Mouse (Mus musculus): ENCODE results near the gene Fam126a. TPM values are rescaled to one million over a fixed set of nuclear protein-coding genes. Genes with fewer than 3 reads are reported as not detected.

The Fam126a gene
- polyA plus RNA-seq, 1 experiment from 2014 or later = 36.4 TPM

- H3K4me2 ChIP-seq = no peak overlapping the region
- H3K9me3 ChIP-seq = no peaks in the 10 kb centered on the region
- ATAC-seq (ENCODE audit: low FRiP score) = no peak
- H3K4me3 ChIP-seq = no peak overlapping the region
- no peak overlapping the region for H3K9ac ChIP-seq
- H3K36me3 ChIP-seq = no peaks in the 10 kb centered on the region
- no peak overlapping the region for H3K27ac ChIP-seq
- WGBS = 100% methylated on average over 1 of the region's 1 CpGs
- no peaks in the 10 kb centered on the region for H3K27me3 ChIP-seq
- peaks cover 37% of the 10 kb centered on the region for H3K4me1 ChIP-seq (replicated peaks)
Measured at GRCm38 (mm10) chr5:24016912-24017311, 13.6 kb downstream of the Fam126a start.

GRCm38 (mm10) chr5:24013338-24014003 is 17.0 kb downstream of the Fam126a start:
- no peak overlapping the region for H3K9ac ChIP-seq
- ATAC-seq (ENCODE audit: low FRiP score) = no peak
- no peaks in the 10 kb centered on the region for H3K27me3 ChIP-seq
- peaks cover 10% of the 10 kb centered on the region for H3K36me3 ChIP-seq
- H3K4me2 ChIP-seq = no peak overlapping the region
- no peak overlapping the region for H3K4me3 ChIP-seq
- H3K4me1 ChIP-seq (replicated peaks) = peaks cover 5% of the 10 kb centered on the region
- no peak overlapping the region for H3K27ac ChIP-seq
- WGBS = 74% methylated on average over 5 of the region's 5 CpGs
- H3K9me3 ChIP-seq = no peaks in the 10 kb centered on the region

- ATAC-seq (ENCODE audit: low FRiP score) = no peak
- Histone ChIP-seq H3K27me3 (no peaks in the 10 kb centered on the region), H3K4me2 (no peak overlapping the region), H3K9ac (no peak overlapping the region), H3K36me3 (peaks cover 18% of the 10 kb centered on the region), H3K9me3 (no peaks in the 10 kb centered on the region), H3K4me1 (replicated peaks) (peaks cover 6% of the 10 kb centered on the region), H3K4me3 (no peak overlapping the region), H3K27ac (no peak overlapping the region)
- 78% methylated on average over 1 of the region's 1 CpGs for WGBS
Measured at GRCm38 (mm10) chr5:23999083-23999671, 31.3 kb downstream of the Fam126a start.

- Histone ChIP-seq H3K4me2 (no peak overlapping the region), H3K4me1 (replicated peaks) (peaks cover 28% of the 10 kb centered on the region), H3K4me3 (no peak overlapping the region), H3K9ac (no peak overlapping the region), H3K27ac (no peak overlapping the region), H3K27me3 (no peaks in the 10 kb centered on the region), H3K36me3 (peaks cover 18% of the 10 kb centered on the region), H3K9me3 (no peaks in the 10 kb centered on the region)
- 76% methylated on average over 5 of the region's 5 CpGs for WGBS
- no peak for ATAC-seq (ENCODE audit: low FRiP score)
Measured at GRCm38 (mm10) chr5:23995951-23996350, 34.5 kb downstream of the Fam126a start.

- 95% methylated on average over 3 of the region's 3 CpGs for WGBS
- peaks cover 34% of the 10 kb centered on the region for H3K4me1 ChIP-seq (replicated peaks)
- no peak for ATAC-seq (ENCODE audit: low FRiP score)
- peaks cover 18% of the 10 kb centered on the region for H3K36me3 ChIP-seq
- H3K27ac ChIP-seq = no peak overlapping the region; the same call in 1 of the 2 replicates
- H3K9ac ChIP-seq = no peak overlapping the region
- H3K27me3 ChIP-seq = no peaks in the 10 kb centered on the region
- no peak overlapping the region for H3K4me3 ChIP-seq
- no peaks in the 10 kb centered on the region for H3K9me3 ChIP-seq
- no peak overlapping the region for H3K4me2 ChIP-seq
Measured at GRCm38 (mm10) chr5:23994929-23995328, 35.6 kb downstream of the Fam126a start.

- H3K27ac ChIP-seq = peak overlapping the region; percentile 85
- peaks cover 15% of the 10 kb centered on the region for H3K36me3 ChIP-seq
- ATAC-seq (ENCODE audit: low FRiP score) = no peak
- H3K4me2 ChIP-seq = no peak overlapping the region
- no peaks in the 10 kb centered on the region for H3K9me3 ChIP-seq
- no peaks in the 10 kb centered on the region for H3K27me3 ChIP-seq
- no peak overlapping the region for H3K9ac ChIP-seq
- no peak overlapping the region for H3K4me3 ChIP-seq
- H3K4me1 ChIP-seq (replicated peaks) = peaks cover 36% of the 10 kb centered on the region
- 72% methylated on average over 2 of the region's 2 CpGs for WGBS
Measured at GRCm38 (mm10) chr5:23994231-23994630, 36.3 kb downstream of the Fam126a start.

GRCm38 (mm10) chr5:23993553-23993894 is 37.0 kb downstream of the Fam126a start:
- WGBS = 16% methylated on average over 2 of the region's 2 CpGs
- H3K9ac ChIP-seq = peak overlapping the region; percentile 25; the same call in 1 of the 2 replicates
- H3K4me2 ChIP-seq = 0 out of 2 replicates have a peak overlapping the region, but pooled peaks have one; percentile 1
- H3K9me3 ChIP-seq = no peaks in the 10 kb centered on the region
- peaks cover 8% of the 10 kb centered on the region for H3K36me3 ChIP-seq
- H3K4me1 ChIP-seq (replicated peaks) = peaks cover 36% of the 10 kb centered on the region
- H3K27me3 ChIP-seq = no peaks in the 10 kb centered on the region
- ATAC-seq (ENCODE audit: low FRiP score) = peak; percentile 54
- H3K4me3 ChIP-seq = no peak overlapping the region
- peak overlapping the region; percentile 85 for H3K27ac ChIP-seq

GRCm38 (mm10) chr5:23992876-23993552 is 37.5 kb downstream of the Fam126a start:
- Histone ChIP-seq H3K36me3 (peaks cover 5% of the 10 kb centered on the region; the same call in 1 of the 2 replicates), H3K4me1 (replicated peaks) (peaks cover 36% of the 10 kb centered on the region), H3K4me2 (0 out of 2 replicates have a peak overlapping the region, but pooled peaks have one; percentile 1), H3K27me3 (no peaks in the 10 kb centered on the region), H3K9me3 (no peaks in the 10 kb centered on the region), H3K4me3 (no peak overlapping the region), H3K9ac (peak overlapping the region; percentile 25; the same call in 1 of the 2 replicates), H3K27ac (peak overlapping the region; percentile 85)
- WGBS = 25% methylated on average over 5 of the region's 5 CpGs
- peak; percentile 53; the same call in 1 of the 2 replicates for ATAC-seq (ENCODE audit: low FRiP score)

- Histone ChIP-seq H3K9me3 (no peaks in the 10 kb centered on the region), H3K27me3 (no peaks in the 10 kb centered on the region), H3K36me3 (peaks cover 6% of the 10 kb centered on the region; the same call in 1 of the 2 replicates), H3K4me3 (no peak overlapping the region), H3K9ac (no peak overlapping the region), H3K4me1 (replicated peaks) (peaks cover 36% of the 10 kb centered on the region), H3K4me2 (no peak overlapping the region), H3K27ac (0 out of 2 replicates have a peak overlapping the region, but pooled peaks have one; percentile 40)
- no peak for ATAC-seq (ENCODE audit: low FRiP score)
- 60% methylated on average over 3 of the region's 3 CpGs for WGBS
Measured at GRCm38 (mm10) chr5:23990001-23990400, 40.5 kb downstream of the Fam126a start.

- H3K36me3 ChIP-seq = peaks cover 14% of the 10 kb centered on the region
- WGBS = 72% methylated on average over 10 of the region's 10 CpGs
- no peak overlapping the region for H3K27ac ChIP-seq
- H3K9ac ChIP-seq = no peak overlapping the region
- no peak overlapping the region for H3K4me2 ChIP-seq
- H3K4me3 ChIP-seq = no peak overlapping the region
- peaks cover 16% of the 10 kb centered on the region for H3K4me1 ChIP-seq (replicated peaks)
- ATAC-seq (ENCODE audit: low FRiP score) = no peak
- no peaks in the 10 kb centered on the region for H3K27me3 ChIP-seq
- no peaks in the 10 kb centered on the region for H3K9me3 ChIP-seq
Measured at GRCm38 (mm10) chr5:23987792-23988191, 42.7 kb downstream of the Fam126a start.

- Histone ChIP-seq H3K27me3 (no peaks in the 10 kb centered on the region), H3K27ac (no peak overlapping the region)
- 92% methylated on average over 1 of the region's 1 CpGs for WGBS
Measured at GRCm38 (mm10) chr5:23982081-23982480, 48.4 kb downstream of the Fam126a start.

GRCm38 (mm10) chr5:23978516-23978915 is 52.0 kb downstream of the Fam126a start:
- Histone ChIP-seq H3K9ac (no peak overlapping the region), H3K36me3 (peaks cover 49% of the 10 kb centered on the region), H3K27me3 (no peaks in the 10 kb centered on the region), H3K4me3 (no peak overlapping the region), H3K4me2 (no peak overlapping the region), H3K27ac (no peak overlapping the region), H3K4me1 (replicated peaks) (no peaks in the 10 kb centered on the region), H3K9me3 (no peaks in the 10 kb centered on the region)
- ATAC-seq (ENCODE audit: low FRiP score) = no peak
- WGBS = 94% methylated on average over 14 of the region's 14 CpGs

More at GRCm38 (mm10) chr5:23982081-23982480, 48.4 kb downstream of the Fam126a start:
- no peaks in the 10 kb centered on the region for H3K4me1 ChIP-seq (replicated peaks)
- H3K36me3 ChIP-seq = peaks cover 50% of the 10 kb centered on the region
- no peak overlapping the region for H3K9ac ChIP-seq
- H3K4me2 ChIP-seq = no peak overlapping the region
- H3K9me3 ChIP-seq = no peaks in the 10 kb centered on the region
- no peak for ATAC-seq (ENCODE audit: low FRiP score)
- no peak overlapping the region for H3K4me3 ChIP-seq

All from hindbrain, embryonic 13.5 days (tissue).